Mouse (Mus musculus): ENCODE results near the gene Ube2d2b.

Ube2d2b gene

GRCm38 (mm10) chr5:107829998-107830560 is at the start of gene Ube2d2b:
TSS of gene Ube2d2b (plus strand) at chr5:107830099.
- no peak for DNase-seq (ENCODE audit: extremely low read depth, low read depth)

- no peak for DNase-seq (ENCODE audit: extremely low read depth, low read depth)
These were observed 47.5 kb upstream of the Ube2d2b start for GRCm38 (mm10) chr5:107782360-107782759.

- DNase-seq (ENCODE audit: extremely low read depth, low read depth): no peak
These were observed 42.0 kb upstream of the Ube2d2b start for GRCm38 (mm10) chr5:107787682-107788443.

GRCm38 (mm10) chr5:107789492-107789891 is 40.4 kb upstream of the Ube2d2b start:
- no peak for DNase-seq (ENCODE audit: extremely low read depth, low read depth)

GRCm38 (mm10) chr5:107791966-107792365 is 37.9 kb upstream of the Ube2d2b start:
- DNase-seq (ENCODE audit: extremely low read depth, low read depth): no peak

- DNase-seq (ENCODE audit: extremely low read depth, low read depth): no peak
These were observed 37.4 kb upstream of the Ube2d2b start for GRCm38 (mm10) chr5:107792516-107792915.

- no peak for DNase-seq (ENCODE audit: extremely low read depth, low read depth)
These were observed 36.6 kb upstream of the Ube2d2b start for GRCm38 (mm10) chr5:107793258-107793657.

- no peak for DNase-seq (ENCODE audit: extremely low read depth, low read depth)
These were observed 36.0 kb upstream of the Ube2d2b start for GRCm38 (mm10) chr5:107793927-107794326.

GRCm38 (mm10) chr5:107798290-107798689 is 31.6 kb upstream of the Ube2d2b start:
- no peak for DNase-seq (ENCODE audit: extremely low read depth, low read depth)

- DNase-seq (ENCODE audit: extremely low read depth, low read depth): no peak
These were observed 28.7 kb upstream of the Ube2d2b start for GRCm38 (mm10) chr5:107801234-107801633.

GRCm38 (mm10) chr5:107802621-107803020 is 27.3 kb upstream of the Ube2d2b start:
- no peak for DNase-seq (ENCODE audit: extremely low read depth, low read depth)

- no peak for DNase-seq (ENCODE audit: extremely low read depth, low read depth)
These were observed 22.4 kb upstream of the Ube2d2b start for GRCm38 (mm10) chr5:107807496-107807895.

- DNase-seq (ENCODE audit: extremely low read depth, low read depth): no peak
These were observed 15.2 kb upstream of the Ube2d2b start for GRCm38 (mm10) chr5:107814651-107815050.

- no peak for DNase-seq (ENCODE audit: extremely low read depth, low read depth)
These were observed 7.4 kb upstream of the Ube2d2b start for GRCm38 (mm10) chr5:107822521-107822920.

GRCm38 (mm10) chr5:107831351-107831750 is 1.5 kb downstream of the Ube2d2b start:
- no peak for DNase-seq (ENCODE audit: extremely low read depth, low read depth)

- DNase-seq (ENCODE audit: extremely low read depth, low read depth): no peak
These were observed 4.4 kb downstream of the Ube2d2b start for GRCm38 (mm10) chr5:107834287-107834686.

- DNase-seq (ENCODE audit: extremely low read depth, low read depth): no peak
These were observed 9.2 kb downstream of the Ube2d2b start for GRCm38 (mm10) chr5:107838891-107839644.

GRCm38 (mm10) chr5:107840549-107841238 is 10.8 kb downstream of the Ube2d2b start:
- DNase-seq (ENCODE audit: extremely low read depth, low read depth): peak; percentile 27

GRCm38 (mm10) chr5:107847349-107847748 is 17.4 kb downstream of the Ube2d2b start:
- no peak for DNase-seq (ENCODE audit: extremely low read depth, low read depth)

- no peak for DNase-seq (ENCODE audit: extremely low read depth, low read depth)
These were observed 17.9 kb downstream of the Ube2d2b start for GRCm38 (mm10) chr5:107847817-107848216.

GRCm38 (mm10) chr5:107848964-107849363 is 19.1 kb downstream of the Ube2d2b start:
- no peak for DNase-seq (ENCODE audit: extremely low read depth, low read depth)

- no peak for DNase-seq (ENCODE audit: extremely low read depth, low read depth)
These were observed 23.9 kb downstream of the Ube2d2b start for GRCm38 (mm10) chr5:107853807-107854206.

Data from MEL-GATA-1-ER (cell line).